Mouse (Mus musculus): ENCODE measurements around the gene Whamm. TPM values are rescaled to one million over a fixed set of nuclear protein-coding genes. Genes with fewer than 3 reads are reported as not detected.

Whamm gene
- total RNA-seq (2012; rRNA removed) = 10.3 and 10.7 TPM in 2 replicates

- TF ChIP-seq CHD2 (IDR thresholded peaks at IDR 0.05; ENCODE audit: low read depth, low read length) (peak; percentile 77), MAFK (IDR thresholded peaks at IDR 0.05; ENCODE audit: insufficient read depth, low read depth, low read length) (0 out of 2 replicates have a peak, but pooled peaks have one; percentile 16), ZC3H11A (IDR thresholded peaks at IDR 0.05; ENCODE audit: borderline replicate concordance, low read depth, low read length) (0 out of 2 replicates have a peak, but pooled peaks have one; percentile 0), HCFC1 (IDR thresholded peaks at IDR 0.05; ENCODE audit: borderline replicate concordance, insufficient read depth, low read length) (peak; percentile 49; the same call in 1 of the 2 replicates), ZNF384 (IDR thresholded peaks at IDR 0.05; ENCODE audit: low read depth, low read length) (no peak)
- peak; percentile 93 for DNase-seq (ENCODE audit: low read depth, low spot score)
- in situ Hi-C loops (cut with MboI; ENCODE audit: low sequenced_read_pairs in 2 of 2, unreplicated experiment in 2 of 2) = no loop called here
Measured at GRCm38 (mm10) chr7:81571108-81571940, at the start of gene Whamm. Whamm (plus strand) TSS chr7:81571266.

GRCm38 (mm10) chr7:81523008-81523662 is 47.9 kb upstream of the Whamm start:
- Histone ChIP-seq H3K9me3 (ENCODE audit: control insufficient read depth, insufficient read depth, low read depth, low read length) (no peaks in the 10 kb centered on the region), H3K4me3 (ENCODE audit: insufficient read depth in 1 of 2, low read depth in 1 of 2, low read length in 2 of 2, poor library complexity in 1 of 2, severe bottlenecking in 1 of 2) (peak overlapping the region; percentile 84 to 85), H3K9ac (ENCODE audit: insufficient read depth, low read depth, low read length, poor library complexity, severe bottlenecking) (peak overlapping the region; percentile 86), H3K4me1 (ENCODE audit: control insufficient read depth in 2 of 2, insufficient read depth in 2 of 2, low read length in 2 of 2, poor library complexity in 1 of 2) (peaks cover 0 to 2% of the 10 kb centered on the region in 2 experiments; a peak in 1 of 4 replicates), H3K27ac (ENCODE audit: insufficient read depth, low read depth, low read length, poor library complexity, severe bottlenecking) (peak overlapping the region; percentile 62), H3K36me3 (ENCODE audit: control insufficient read depth, insufficient read depth, low read length, poor library complexity, severe bottlenecking) (no peaks in the 10 kb centered on the region; the same call in 1 of the 2 replicates)
- in situ Hi-C loops (cut with MboI; ENCODE audit: low sequenced_read_pairs in 2 of 2, unreplicated experiment in 2 of 2) = no loop called here
- DNase-seq (ENCODE audit: low read depth, low spot score) = peak; percentile 92
- TF ChIP-seq ZNF384 (IDR thresholded peaks at IDR 0.05; ENCODE audit: low read depth, low read length) (no peak), HCFC1 (IDR thresholded peaks at IDR 0.05; ENCODE audit: borderline replicate concordance, insufficient read depth, low read length) (no peak; the same call in 1 of the 2 replicates), ZC3H11A (IDR thresholded peaks at IDR 0.05; ENCODE audit: borderline replicate concordance, low read depth, low read length) (no peak), MAFK (IDR thresholded peaks at IDR 0.05; ENCODE audit: insufficient read depth, low read depth, low read length) (no peak)

More at GRCm38 (mm10) chr7:81571108-81571940, at the start of gene Whamm:
- peaks cover 0 to 2% of the 10 kb centered on the region in 2 experiments; a peak in 2 of 4 replicates for H3K4me1 ChIP-seq (ENCODE audit: control insufficient read depth in 2 of 2, insufficient read depth in 2 of 2, low read length in 2 of 2, poor library complexity in 1 of 2)
- no peak within 1 kb of the TSS for H3K27ac ChIP-seq (ENCODE audit: insufficient read depth, low read depth, low read length, poor library complexity, severe bottlenecking)
- H3K9ac ChIP-seq (ENCODE audit: insufficient read depth, low read depth, low read length, poor library complexity, severe bottlenecking) = peak within 1 kb of the TSS; percentile 92
- peaks cover 3% of the 10 kb centered on the region; the same call in 1 of the 2 replicates for H3K36me3 ChIP-seq (ENCODE audit: control insufficient read depth, insufficient read depth, low read length, poor library complexity, severe bottlenecking)
- peak within 1 kb of the TSS; percentile 77 to 95 for H3K4me3 ChIP-seq (ENCODE audit: insufficient read depth in 1 of 2, low read depth in 1 of 2, low read length in 2 of 2, poor library complexity in 1 of 2, severe bottlenecking in 1 of 2)
- H3K9me3 ChIP-seq (ENCODE audit: control insufficient read depth, insufficient read depth, low read depth, low read length) = no peaks in the 10 kb centered on the region

GRCm38 (mm10) chr7:81523663-81524017 is 47.4 kb upstream of the Whamm start:
- Histone ChIP-seq H3K9ac (ENCODE audit: insufficient read depth, low read depth, low read length, poor library complexity, severe bottlenecking) (peak overlapping the region; percentile 86), H3K4me3 (ENCODE audit: insufficient read depth in 1 of 2, low read depth in 1 of 2, low read length in 2 of 2, poor library complexity in 1 of 2, severe bottlenecking in 1 of 2) (peak overlapping the region; percentile 84 to 85), H3K9me3 (ENCODE audit: control insufficient read depth, insufficient read depth, low read depth, low read length) (no peaks in the 10 kb centered on the region), H3K27ac (ENCODE audit: insufficient read depth, low read depth, low read length, poor library complexity, severe bottlenecking) (0 out of 2 replicates have a peak overlapping the region, but pooled peaks have one; percentile 35), H3K36me3 (ENCODE audit: control insufficient read depth, insufficient read depth, low read length, poor library complexity, severe bottlenecking) (peaks cover under 1% of the 10 kb centered on the region), H3K4me1 (ENCODE audit: control insufficient read depth in 2 of 2, insufficient read depth in 2 of 2, low read length in 2 of 2, poor library complexity in 1 of 2) (peaks cover 0 to 2% of the 10 kb centered on the region in 2 experiments; a peak in 1 of 4 replicates)
- TF ChIP-seq ZNF384 (IDR thresholded peaks at IDR 0.05; ENCODE audit: low read depth, low read length) (no peak), MAFK (IDR thresholded peaks at IDR 0.05; ENCODE audit: insufficient read depth, low read depth, low read length) (no peak), ZC3H11A (IDR thresholded peaks at IDR 0.05; ENCODE audit: borderline replicate concordance, low read depth, low read length) (no peak), CHD2 (IDR thresholded peaks at IDR 0.05; ENCODE audit: low read depth, low read length) (no peak), HCFC1 (IDR thresholded peaks at IDR 0.05; ENCODE audit: borderline replicate concordance, insufficient read depth, low read length) (no peak)
- no peak for DNase-seq (ENCODE audit: low read depth, low spot score)
- in situ Hi-C loops (cut with MboI; ENCODE audit: low sequenced_read_pairs in 2 of 2, unreplicated experiment in 2 of 2) = no loop called here

- TF ChIP-seq ZNF384 (IDR thresholded peaks at IDR 0.05; ENCODE audit: low read depth, low read length) (no peak), CHD2 (IDR thresholded peaks at IDR 0.05; ENCODE audit: low read depth, low read length) (no peak), HCFC1 (IDR thresholded peaks at IDR 0.05; ENCODE audit: borderline replicate concordance, insufficient read depth, low read length) (no peak), ZC3H11A (IDR thresholded peaks at IDR 0.05; ENCODE audit: borderline replicate concordance, low read depth, low read length) (no peak), MAFK (IDR thresholded peaks at IDR 0.05; ENCODE audit: insufficient read depth, low read depth, low read length) (no peak)
- peaks cover 29% of the 10 kb centered on the region for H3K36me3 ChIP-seq (ENCODE audit: control insufficient read depth, insufficient read depth, low read length, poor library complexity, severe bottlenecking)
- DNase-seq (ENCODE audit: low read depth, low spot score) = no peak
- no peak overlapping the region for H3K4me3 ChIP-seq (ENCODE audit: insufficient read depth in 1 of 2, low read depth in 1 of 2, low read length in 2 of 2, poor library complexity in 1 of 2, severe bottlenecking in 1 of 2)
- in situ Hi-C loops (cut with MboI; ENCODE audit: low sequenced_read_pairs in 2 of 2, unreplicated experiment in 2 of 2) = no loop called here
- H3K4me1 ChIP-seq (ENCODE audit: control insufficient read depth in 2 of 2, insufficient read depth in 2 of 2, low read length in 2 of 2, poor library complexity in 1 of 2) = peaks cover 1 to 4% of the 10 kb centered on the region in 2 experiments; a peak in 2 of 4 replicates
- no peak overlapping the region for H3K9ac ChIP-seq (ENCODE audit: insufficient read depth, low read depth, low read length, poor library complexity, severe bottlenecking)
- no peak overlapping the region for H3K27ac ChIP-seq (ENCODE audit: insufficient read depth, low read depth, low read length, poor library complexity, severe bottlenecking)
- no peaks in the 10 kb centered on the region for H3K9me3 ChIP-seq (ENCODE audit: control insufficient read depth, insufficient read depth, low read depth, low read length)
Measured at GRCm38 (mm10) chr7:81528918-81529317, 42.1 kb upstream of the Whamm start.

Data from ES-E14 (cell line).